Mouse (Mus musculus): Measurements from ENCODE around the gene Ctdspl.

GRCm38 (mm10) chr9:118984650-118985432, 58.6 kb downstream of the Ctdspl start:
- TF ChIP-seq POLR2A (IDR thresholded peaks at IDR 0.05; ENCODE audit: control insufficient read depth, low read depth, low read length): no peak
- TF ChIP-seq CTCF (IDR thresholded peaks at IDR 0.05; ENCODE audit: control insufficient read depth, insufficient read depth, insufficient replicate concordance, low read depth, low read length): no peak

Data from testis, adult 2 months (tissue).